Mouse (Mus musculus): ENCODE results near the gene Slc8a3. TPM values are rescaled to one million over a fixed set of nuclear protein-coding genes. Genes with fewer than 3 reads are reported as not detected.

Slc8a3 gene
- polyA plus RNA-seq, 1 experiment from 2014 or later = 2.3 TPM

DNA sequence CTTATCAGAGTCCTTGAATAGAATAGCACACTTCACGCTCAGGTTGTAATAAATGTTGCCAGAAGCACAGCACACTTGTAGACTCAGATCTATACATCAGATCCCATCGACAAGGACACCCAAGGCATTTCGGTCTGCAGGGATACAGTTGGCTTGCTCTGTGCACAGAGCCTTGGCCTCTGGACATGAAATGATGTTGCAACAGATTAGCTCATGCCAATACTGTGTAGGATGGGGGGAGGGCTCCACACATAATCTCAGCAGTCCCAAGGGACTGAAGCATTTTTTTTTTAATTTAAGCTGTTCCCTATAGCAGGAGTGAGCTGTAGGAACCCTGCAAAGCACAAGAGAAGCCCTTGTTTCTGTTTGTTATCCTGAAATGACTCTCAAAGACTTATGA is 74.8 kb downstream of the Slc8a3 start:
- Histone ChIP-seq H3K4me3 (ENCODE audit: low read depth, low read length) (no peak overlapping the region), H3K4me1 (ENCODE audit: control insufficient read depth, insufficient read depth, low read length) (no peaks in the 10 kb centered on the region), H3K4me2 (ENCODE audit: low read length) (no peak overlapping the region), H3K27me3 (replicated peaks; ENCODE audit: control insufficient read depth, insufficient read depth, low read length) (no peaks in the 10 kb centered on the region), H3K27ac (ENCODE audit: low read depth, low read length) (no peak overlapping the region), H3K36me3 (ENCODE audit: control insufficient read depth, insufficient read depth, low read length) (no peaks in the 10 kb centered on the region), H3K9ac (ENCODE audit: low read length) (no peak overlapping the region), H3K9me3 (replicated peaks; ENCODE audit: control insufficient read depth, low read length) (no peaks in the 10 kb centered on the region)
- ATAC-seq = no peak
- 89% methylated on average over 3 of the region's 3 CpGs for WGBS
- no peak for DNase-seq (ENCODE audit: low spot score)

DNA sequence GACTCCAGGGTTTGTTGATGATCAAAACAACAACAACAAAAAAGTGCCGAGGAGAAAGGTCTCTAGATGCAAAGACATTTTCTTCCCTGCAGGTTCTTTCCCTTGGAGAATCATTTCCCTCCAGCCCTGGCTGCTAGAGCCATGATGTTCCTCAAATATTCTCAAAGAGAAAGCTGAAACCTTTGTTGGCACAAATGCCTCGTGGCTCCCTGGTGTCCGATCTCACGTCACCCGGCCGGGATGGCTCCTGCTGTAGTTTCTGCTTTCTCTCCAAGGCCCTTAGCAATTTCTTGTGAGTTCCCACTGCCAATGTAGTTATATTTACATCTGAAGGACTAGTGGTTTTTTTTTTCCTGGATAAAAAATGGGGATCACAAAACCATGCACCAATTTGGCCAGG is 87.6 kb downstream of the Slc8a3 start:
- no peak overlapping the region for H3K4me2 ChIP-seq (ENCODE audit: low read length)
- ATAC-seq (no peak), DNase-seq (ENCODE audit: low spot score) (no peak)
- no peaks in the 10 kb centered on the region for H3K4me1 ChIP-seq (ENCODE audit: control insufficient read depth, insufficient read depth, low read length)
- no peak overlapping the region for H3K27ac ChIP-seq (ENCODE audit: low read depth, low read length)
- 83% methylated on average over 6 of the region's 6 CpGs for WGBS
- H3K27me3 ChIP-seq (replicated peaks; ENCODE audit: control insufficient read depth, insufficient read depth, low read length) = no peaks in the 10 kb centered on the region
- H3K9me3 ChIP-seq (replicated peaks; ENCODE audit: control insufficient read depth, low read length) = no peaks in the 10 kb centered on the region
- H3K9ac ChIP-seq (ENCODE audit: low read length) = no peak overlapping the region
- no peaks in the 10 kb centered on the region for H3K36me3 ChIP-seq (ENCODE audit: control insufficient read depth, insufficient read depth, low read length)
- H3K4me3 ChIP-seq (ENCODE audit: low read depth, low read length) = no peak overlapping the region

DNA sequence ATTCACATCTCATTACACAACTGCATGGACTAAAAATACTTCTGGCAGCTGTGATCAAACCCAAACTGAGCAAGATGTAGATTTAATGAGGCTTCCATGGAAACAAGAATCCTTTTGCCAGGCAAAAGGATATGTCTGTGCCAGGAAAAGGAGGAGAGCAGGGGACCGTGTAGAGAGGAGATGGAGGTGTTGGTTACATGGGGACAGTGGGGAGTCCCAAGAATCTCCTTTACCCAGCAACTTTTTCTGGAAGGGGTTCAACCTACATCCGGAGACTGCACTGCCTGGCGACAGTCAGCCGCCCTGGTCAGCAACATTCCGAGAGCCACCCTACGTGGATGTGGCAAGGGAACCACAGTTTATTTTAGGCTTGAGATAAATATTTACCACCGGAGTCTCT is 88.0 kb downstream of the Slc8a3 start:
- H3K36me3 ChIP-seq (ENCODE audit: control insufficient read depth, insufficient read depth, low read length) = no peaks in the 10 kb centered on the region
- no peaks in the 10 kb centered on the region for H3K27me3 ChIP-seq (replicated peaks; ENCODE audit: control insufficient read depth, insufficient read depth, low read length)
- 80% methylated on average over 7 of the region's 7 CpGs for WGBS
- no peak overlapping the region for H3K9ac ChIP-seq (ENCODE audit: low read length)
- H3K4me3 ChIP-seq (ENCODE audit: low read depth, low read length) = no peak overlapping the region
- ATAC-seq (no peak), DNase-seq (ENCODE audit: low spot score) (no peak)
- no peaks in the 10 kb centered on the region for H3K4me1 ChIP-seq (ENCODE audit: control insufficient read depth, insufficient read depth, low read length)
- no peaks in the 10 kb centered on the region for H3K9me3 ChIP-seq (replicated peaks; ENCODE audit: control insufficient read depth, low read length)
- no peak overlapping the region for H3K4me2 ChIP-seq (ENCODE audit: low read length)
- H3K27ac ChIP-seq (ENCODE audit: low read depth, low read length) = no peak overlapping the region

DNA sequence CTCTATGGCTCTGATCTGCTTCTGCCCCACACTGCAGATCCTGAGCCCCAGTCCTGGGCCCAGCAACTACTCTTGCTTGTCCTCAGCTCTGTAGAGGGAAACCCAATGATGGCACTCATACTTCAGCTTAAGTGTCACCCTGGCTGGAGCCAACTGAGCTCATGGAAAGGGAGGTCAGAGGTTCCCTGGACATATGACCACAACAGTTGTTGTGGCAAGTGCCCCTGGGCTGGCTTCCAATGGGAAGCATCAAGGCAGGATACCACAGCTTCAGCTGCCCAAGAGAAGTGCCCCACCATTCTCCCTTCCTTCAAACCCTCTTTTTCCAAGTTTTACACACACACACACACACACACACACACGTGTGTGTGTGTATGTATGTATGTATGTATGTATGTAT is 88.5 kb downstream of the Slc8a3 start:
- DNase-seq (ENCODE audit: low spot score) = no peak
- no peak for ATAC-seq
- Histone ChIP-seq H3K4me1 (ENCODE audit: control insufficient read depth, insufficient read depth, low read length) (no peaks in the 10 kb centered on the region), H3K9me3 (replicated peaks; ENCODE audit: control insufficient read depth, low read length) (no peaks in the 10 kb centered on the region), H3K4me2 (ENCODE audit: low read length) (no peak overlapping the region), H3K27me3 (replicated peaks; ENCODE audit: control insufficient read depth, insufficient read depth, low read length) (no peaks in the 10 kb centered on the region), H3K4me3 (ENCODE audit: low read depth, low read length) (no peak overlapping the region), H3K9ac (ENCODE audit: low read length) (no peak overlapping the region), H3K27ac (ENCODE audit: low read depth, low read length) (no peak overlapping the region), H3K36me3 (ENCODE audit: control insufficient read depth, insufficient read depth, low read length) (no peaks in the 10 kb centered on the region)
- WGBS = 80% methylated on average over 1 of the region's 1 CpGs

DNA sequence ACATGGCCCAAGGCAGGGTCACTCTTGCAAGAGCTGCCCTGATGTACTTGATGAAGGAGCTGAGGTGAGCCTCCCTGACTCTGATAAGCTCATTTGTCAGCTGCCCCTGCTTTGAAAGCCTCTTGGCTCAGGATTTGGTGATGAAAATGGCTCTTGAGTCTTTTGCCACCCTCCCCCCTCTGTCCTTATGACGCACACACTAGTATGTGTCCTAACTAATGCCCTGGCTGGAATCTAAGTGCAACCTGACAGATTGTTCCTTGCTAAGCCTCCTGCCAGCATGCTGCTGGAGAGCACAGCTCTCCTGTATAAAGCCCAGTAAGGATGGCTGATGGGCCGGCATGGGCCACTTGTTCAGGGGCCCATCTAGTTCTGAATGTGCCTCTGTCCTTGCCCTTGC is 91.3 kb downstream of the Slc8a3 start:
- H3K36me3 ChIP-seq (ENCODE audit: control insufficient read depth, insufficient read depth, low read length) = no peaks in the 10 kb centered on the region
- no peak overlapping the region for H3K9ac ChIP-seq (ENCODE audit: low read length)
- H3K9me3 ChIP-seq (replicated peaks; ENCODE audit: control insufficient read depth, low read length) = no peaks in the 10 kb centered on the region
- H3K4me3 ChIP-seq (ENCODE audit: low read depth, low read length) = no peak overlapping the region
- no peaks in the 10 kb centered on the region for H3K27me3 ChIP-seq (replicated peaks; ENCODE audit: control insufficient read depth, insufficient read depth, low read length)
- no peak overlapping the region for H3K27ac ChIP-seq (ENCODE audit: low read depth, low read length)
- no peak for ATAC-seq
- DNase-seq (ENCODE audit: low spot score) = no peak
- H3K4me1 ChIP-seq (ENCODE audit: control insufficient read depth, insufficient read depth, low read length) = no peaks in the 10 kb centered on the region
- 89% methylated on average over 2 of the region's 2 CpGs for whole genome bisulfite sequencing
- no peak overlapping the region for H3K4me2 ChIP-seq (ENCODE audit: low read length)

DNA sequence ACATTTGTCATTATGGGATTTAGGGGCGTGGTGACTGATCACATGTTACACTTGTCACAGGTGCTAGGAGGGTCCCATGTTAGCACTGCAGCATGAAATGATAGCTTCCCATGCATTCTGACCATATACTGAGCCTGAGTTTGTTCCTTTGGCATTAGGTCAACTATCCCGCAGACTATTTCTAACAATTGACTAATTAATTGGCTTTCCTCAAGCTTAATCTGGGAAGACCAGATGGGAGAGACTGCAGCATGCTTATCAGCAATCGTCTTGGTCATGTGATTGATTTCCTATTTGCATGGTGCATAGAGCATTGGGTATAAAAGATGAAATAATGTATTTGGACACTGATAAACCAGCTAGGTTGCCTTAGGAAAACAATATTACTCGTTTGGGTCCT is 91.9 kb downstream of the Slc8a3 start:
- no peaks in the 10 kb centered on the region for H3K9me3 ChIP-seq (replicated peaks; ENCODE audit: control insufficient read depth, low read length)
- H3K27me3 ChIP-seq (replicated peaks; ENCODE audit: control insufficient read depth, insufficient read depth, low read length) = no peaks in the 10 kb centered on the region
- H3K4me2 ChIP-seq (ENCODE audit: low read length) = no peak overlapping the region
- 74% methylated on average over 4 of the region's 4 CpGs for WGBS
- no peak overlapping the region for H3K4me3 ChIP-seq (ENCODE audit: low read depth, low read length)
- no peaks in the 10 kb centered on the region for H3K36me3 ChIP-seq (ENCODE audit: control insufficient read depth, insufficient read depth, low read length)
- H3K9ac ChIP-seq (ENCODE audit: low read length) = no peak overlapping the region
- DNase-seq (ENCODE audit: low spot score) (no peak), ATAC-seq (no peak)
- H3K27ac ChIP-seq (ENCODE audit: low read depth, low read length) = no peak overlapping the region
- no peaks in the 10 kb centered on the region for H3K4me1 ChIP-seq (ENCODE audit: control insufficient read depth, insufficient read depth, low read length)

DNA sequence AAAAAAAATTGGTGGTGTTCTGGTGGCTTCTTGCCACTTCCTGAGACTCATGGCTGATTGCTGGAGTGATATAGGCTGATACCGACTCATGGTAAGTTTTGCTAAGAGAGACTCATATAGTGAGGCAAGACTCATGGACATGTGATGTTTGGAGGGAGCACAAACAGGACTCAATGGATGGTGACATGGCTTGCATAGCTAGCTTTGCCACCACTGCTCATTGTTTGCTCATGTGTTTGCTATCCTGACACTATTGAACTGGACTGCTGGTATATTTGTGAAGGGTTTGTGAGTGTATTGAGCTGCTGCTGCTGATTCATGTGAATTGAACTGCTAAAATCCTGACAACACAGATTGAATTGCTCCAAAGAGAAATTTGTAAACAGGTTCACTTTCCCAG is 95.8 kb downstream of the Slc8a3 start:
- H3K9me3 ChIP-seq (replicated peaks; ENCODE audit: control insufficient read depth, low read length) = no peaks in the 10 kb centered on the region
- H3K4me2 ChIP-seq (ENCODE audit: low read length) = no peak overlapping the region
- no peak overlapping the region for H3K27ac ChIP-seq (ENCODE audit: low read depth, low read length)
- no peaks in the 10 kb centered on the region for H3K4me1 ChIP-seq (ENCODE audit: control insufficient read depth, insufficient read depth, low read length)
- no peak for ATAC-seq
- 97% methylated on average over 1 of the region's 1 CpGs for WGBS
- no peak for DNase-seq (ENCODE audit: low spot score)
- H3K4me3 ChIP-seq (ENCODE audit: low read depth, low read length) = no peak overlapping the region
- H3K27me3 ChIP-seq (replicated peaks; ENCODE audit: control insufficient read depth, insufficient read depth, low read length) = no peaks in the 10 kb centered on the region
- no peaks in the 10 kb centered on the region for H3K36me3 ChIP-seq (ENCODE audit: control insufficient read depth, insufficient read depth, low read length)
- no peak overlapping the region for H3K9ac ChIP-seq (ENCODE audit: low read length)

DNA sequence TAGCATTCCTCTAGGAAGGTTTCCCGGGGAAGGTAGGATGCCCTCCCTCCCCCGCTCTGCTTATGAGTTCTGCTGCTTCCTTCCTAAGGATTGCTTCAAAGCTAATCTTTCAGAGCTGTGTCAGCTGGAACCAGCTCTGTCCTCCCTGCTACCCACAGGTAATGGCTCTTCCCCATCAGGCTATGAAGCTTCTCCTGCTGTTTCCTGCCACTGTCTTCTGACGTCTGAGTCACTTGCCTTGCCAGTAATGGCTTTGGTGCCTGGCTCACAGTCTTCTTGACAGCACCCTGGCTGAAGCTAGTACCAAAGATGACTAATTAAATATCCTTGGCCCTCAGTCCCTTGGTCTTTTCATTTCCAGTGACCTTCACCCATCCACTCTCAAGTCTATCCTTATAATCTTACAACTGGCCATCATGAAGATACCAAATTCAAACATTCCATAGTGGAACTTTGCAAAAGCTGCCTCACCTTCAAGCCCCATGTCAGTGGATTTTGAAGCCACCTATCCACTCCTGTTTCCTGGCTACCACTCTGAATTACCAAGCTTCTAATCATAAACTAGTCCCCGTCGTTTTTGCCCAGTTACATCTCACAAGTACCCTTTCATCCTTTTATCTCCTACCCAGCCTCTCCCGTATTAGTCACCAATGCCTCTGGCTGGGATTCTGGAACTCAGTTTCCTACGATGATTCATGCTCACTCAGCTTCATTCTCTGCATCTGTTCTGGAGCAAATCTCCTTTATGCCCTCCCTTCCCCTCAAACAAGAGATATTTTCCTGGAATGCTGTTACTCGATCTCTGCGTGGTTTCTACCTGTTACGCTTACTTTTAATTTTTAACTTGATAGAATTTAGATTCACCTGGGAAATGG is 97.3 kb downstream of the Slc8a3 start:
- DNase-seq (ENCODE audit: low spot score) (no peak), ATAC-seq (no peak)
- Histone ChIP-seq H3K9me3 (replicated peaks; ENCODE audit: control insufficient read depth, low read length) (no peaks in the 10 kb centered on the region), H3K4me2 (ENCODE audit: low read length) (no peak overlapping the region), H3K9ac (ENCODE audit: low read length) (no peak overlapping the region), H3K4me3 (ENCODE audit: low read depth, low read length) (no peak overlapping the region), H3K4me1 (ENCODE audit: control insufficient read depth, insufficient read depth, low read length) (no peaks in the 10 kb centered on the region), H3K27ac (ENCODE audit: low read depth, low read length) (no peak overlapping the region), H3K27me3 (replicated peaks; ENCODE audit: control insufficient read depth, insufficient read depth, low read length) (no peaks in the 10 kb centered on the region), H3K36me3 (ENCODE audit: control insufficient read depth, insufficient read depth, low read length) (no peaks in the 10 kb centered on the region)
- 90% methylated on average over 10 of the region's 10 CpGs for WGBS

DNA sequence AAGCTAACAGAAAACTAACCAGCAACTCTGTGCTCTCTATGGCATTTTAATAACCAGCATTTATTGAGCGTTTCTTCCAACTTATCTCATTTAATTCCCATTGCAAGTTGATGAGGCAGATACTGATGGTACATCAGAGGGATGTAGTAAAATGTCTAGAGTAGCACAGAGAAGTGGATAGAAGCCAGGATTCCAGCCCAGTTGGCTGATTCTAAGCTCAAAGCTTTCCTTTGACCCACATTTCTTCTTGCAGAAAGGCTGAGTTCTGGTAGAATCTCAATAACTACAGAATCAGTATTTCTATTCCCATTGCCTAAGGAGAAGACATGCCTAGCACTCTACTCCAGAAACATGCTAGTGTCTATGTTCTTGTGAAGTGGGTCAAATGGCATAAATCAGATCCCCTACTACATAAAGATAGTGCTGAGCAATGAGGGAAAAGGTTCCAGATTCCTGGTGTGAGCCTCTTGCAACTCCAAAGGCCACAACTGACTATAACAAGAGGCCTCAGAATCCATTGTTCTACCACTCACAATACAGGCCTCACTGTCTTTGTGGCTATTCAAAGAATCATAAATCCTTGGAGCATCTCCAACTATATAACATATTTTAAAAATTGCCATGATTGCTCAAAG is 99.1 kb downstream of the Slc8a3 start:
- no peak overlapping the region for H3K4me3 ChIP-seq (ENCODE audit: low read depth, low read length)
- no peak for DNase-seq (ENCODE audit: low spot score)
- no peak overlapping the region for H3K27ac ChIP-seq (ENCODE audit: low read depth, low read length)
- no peaks in the 10 kb centered on the region for H3K4me1 ChIP-seq (ENCODE audit: control insufficient read depth, insufficient read depth, low read length)
- H3K27me3 ChIP-seq (replicated peaks; ENCODE audit: control insufficient read depth, insufficient read depth, low read length) = no peaks in the 10 kb centered on the region
- H3K9me3 ChIP-seq (replicated peaks; ENCODE audit: control insufficient read depth, low read length) = no peaks in the 10 kb centered on the region
- no peak for ATAC-seq
- no peak overlapping the region for H3K9ac ChIP-seq (ENCODE audit: low read length)
- 95% methylated on average over 1 of the region's 1 CpGs for WGBS
- H3K36me3 ChIP-seq (ENCODE audit: control insufficient read depth, insufficient read depth, low read length) = no peaks in the 10 kb centered on the region
- no peak overlapping the region for H3K4me2 ChIP-seq (ENCODE audit: low read length)
